Mouse (Mus musculus): Measurements from ENCODE around the gene Vmn1r20. TPM values are rescaled to one million over a fixed set of nuclear protein-coding genes. Genes with fewer than 3 reads are reported as not detected.
"Not testable (repeated sequence)": the region's sequence is repeated elsewhere in the genome, so short reads cannot be mapped to it uniquely, and the experiment has no call there.

The Vmn1r20 gene
- not detected in 2 replicates for polyA plus RNA-seq (2014; fragmentation: Nextera tagmentation; extraction: Ambion mirVana)

DNA sequence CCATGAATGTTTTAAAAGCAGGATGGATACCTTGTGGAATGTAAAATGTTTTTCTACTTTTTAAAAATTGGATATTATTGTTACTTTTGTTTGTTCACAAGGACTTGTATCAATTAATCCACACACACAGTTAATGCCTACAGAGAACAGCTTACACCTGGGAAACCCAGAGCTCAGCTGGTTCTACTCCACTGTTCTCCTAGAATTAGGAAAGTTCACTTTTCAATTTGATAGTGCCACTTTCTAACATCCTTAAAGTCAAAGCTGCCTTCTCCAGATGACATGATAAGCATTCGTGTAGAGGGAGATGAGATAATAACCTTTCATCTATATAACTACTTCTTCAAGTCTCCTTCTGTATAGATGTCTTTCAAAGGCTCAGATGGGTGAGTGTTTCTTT, at the start of gene Vmn1r20:
TSS of gene Vmn1r20 (plus strand) at position 301 of the 400 bp plus-strand sequence.
- no peak within 1 kb of the TSS for H3K4me3 ChIP-seq (replicated peaks; ENCODE audit: low read depth, low read length)
- ATAC-seq (ENCODE audit: low FRiP score, low TSS enrichment) (no peak), DNase-seq (no peak)
- no peaks in the 10 kb centered on the region for H3K36me3 ChIP-seq (ENCODE audit: control insufficient read depth, insufficient read depth, low read length)
- no peaks in the 10 kb centered on the region for H3K27me3 ChIP-seq (ENCODE audit: control insufficient read depth, insufficient read depth, low read length)
- no peak within 1 kb of the TSS for H3K4me2 ChIP-seq (ENCODE audit: low read length)
- H3K27ac ChIP-seq (replicated peaks; ENCODE audit: low read depth, low read length) = no peak within 1 kb of the TSS
- no peak within 1 kb of the TSS for H3K9ac ChIP-seq (replicated peaks; ENCODE audit: low read length)
- 77% methylated on average over 1 of the region's 1 CpGs for WGBS
- no peaks in the 10 kb centered on the region for H3K9me3 ChIP-seq (ENCODE audit: control insufficient read depth, low read length)
- no peaks in the 10 kb centered on the region for H3K4me1 ChIP-seq (ENCODE audit: control insufficient read depth, insufficient read depth, low read length)

DNA sequence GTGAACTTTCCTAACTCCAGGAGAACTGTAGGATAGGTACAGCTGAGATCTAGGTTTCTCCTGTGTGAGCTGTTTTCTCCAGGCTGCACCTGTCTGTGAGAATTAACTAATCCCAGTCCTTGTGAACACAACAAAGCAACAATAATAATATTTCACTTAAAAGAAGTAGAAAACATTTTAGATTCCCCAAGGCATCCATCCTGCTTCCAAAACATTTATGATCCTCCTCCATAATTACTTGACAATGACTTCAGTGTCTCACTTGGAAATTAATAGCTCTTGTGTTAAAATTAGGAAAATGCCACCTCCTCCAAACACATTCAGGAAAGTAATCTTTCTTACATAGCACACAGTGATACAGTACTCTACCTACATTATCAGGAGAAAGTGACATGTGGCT, 33.0 kb upstream of the Vmn1r20 start, which contains the start of gene Vmn1r18:
TSS of gene Vmn1r18 (minus strand) at position 101 of the 400 bp plus-strand sequence.
- ATAC-seq (ENCODE audit: low FRiP score, low TSS enrichment) = no peak
- Histone ChIP-seq H3K9me3 (ENCODE audit: control insufficient read depth, low read length) (no peaks in the 10 kb centered on the region), H3K9ac (replicated peaks; ENCODE audit: low read length) (no peak within 1 kb of the TSS)

GRCm38 (mm10) chr6:57403480-57403879, 25.2 kb upstream of the Vmn1r20 start, which contains the start of gene Vmn1r19:
TSS of gene Vmn1r19 (plus strand) at chr6:57403780.
- not testable (repeated sequence) for H3K27me3 ChIP-seq (ENCODE audit: control insufficient read depth, insufficient read depth, low read length); H3K27ac ChIP-seq (replicated peaks; ENCODE audit: low read depth, low read length); ATAC-seq (ENCODE audit: low FRiP score, low TSS enrichment); H3K4me2 ChIP-seq (ENCODE audit: low read length); H3K4me1 ChIP-seq (ENCODE audit: control insufficient read depth, insufficient read depth, low read length); H3K36me3 ChIP-seq (ENCODE audit: control insufficient read depth, insufficient read depth, low read length); DNase-seq; H3K9ac ChIP-seq (replicated peaks; ENCODE audit: low read length); H3K9me3 ChIP-seq (ENCODE audit: control insufficient read depth, low read length); H3K4me3 ChIP-seq (replicated peaks; ENCODE audit: low read depth, low read length)
- WGBS = 72% methylated on average over 3 of the region's 3 CpGs

More for the DNA sequence above, 33.0 kb upstream of the Vmn1r20 start, which contains the start of gene Vmn1r18:
- H3K4me1 ChIP-seq (ENCODE audit: control insufficient read depth, insufficient read depth, low read length) = no peaks in the 10 kb centered on the region
- H3K36me3 ChIP-seq (ENCODE audit: control insufficient read depth, insufficient read depth, low read length) = no peaks in the 10 kb centered on the region
- H3K27ac ChIP-seq (replicated peaks; ENCODE audit: low read depth, low read length) = no peak within 1 kb of the TSS
- no peak within 1 kb of the TSS for H3K4me2 ChIP-seq (ENCODE audit: low read length)
- H3K4me3 ChIP-seq (replicated peaks; ENCODE audit: low read depth, low read length) = no peak within 1 kb of the TSS
- H3K27me3 ChIP-seq (ENCODE audit: control insufficient read depth, insufficient read depth, low read length) = no peaks in the 10 kb centered on the region
- no peak for DNase-seq

- 83% methylated on average over 1 of the region's 1 CpGs for WGBS
- Histone ChIP-seq H3K9ac (replicated peaks; ENCODE audit: low read length) (no peak overlapping the region), H3K27ac (replicated peaks; ENCODE audit: low read depth, low read length) (no peak overlapping the region), H3K9me3 (ENCODE audit: control insufficient read depth, low read length) (no peaks in the 10 kb centered on the region), H3K36me3 (ENCODE audit: control insufficient read depth, insufficient read depth, low read length) (no peaks in the 10 kb centered on the region), H3K4me3 (replicated peaks; ENCODE audit: low read depth, low read length) (no peak overlapping the region), H3K4me2 (ENCODE audit: low read length) (no peak overlapping the region), H3K27me3 (ENCODE audit: control insufficient read depth, insufficient read depth, low read length) (no peaks in the 10 kb centered on the region), H3K4me1 (ENCODE audit: control insufficient read depth, insufficient read depth, low read length) (no peaks in the 10 kb centered on the region)
- DNase-seq (peak; percentile 40), ATAC-seq (ENCODE audit: low FRiP score, low TSS enrichment) (no peak)
Observed at GRCm38 (mm10) chr6:57431196-57431595, 2.5 kb downstream of the Vmn1r20 start.

DNA sequence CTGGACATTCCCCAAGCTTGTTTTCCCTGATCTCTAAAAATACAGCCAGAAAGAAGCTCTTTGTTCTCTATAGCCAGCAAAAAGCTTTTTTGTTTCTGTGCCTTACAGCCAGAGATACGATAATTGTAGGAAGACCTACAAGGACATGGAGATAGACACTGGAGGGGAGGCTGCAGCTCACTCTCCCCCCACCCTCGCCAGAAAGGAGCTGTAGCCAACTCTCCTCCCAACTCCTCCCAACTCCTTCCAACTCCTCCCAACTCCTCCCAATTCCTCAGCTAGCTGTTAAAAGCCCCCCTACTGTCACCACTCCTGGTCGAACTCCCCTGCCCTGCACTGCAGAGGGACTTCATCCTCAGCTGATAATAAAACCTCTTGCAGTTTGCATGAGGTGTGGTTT, 39.4 kb downstream of the Vmn1r20 start:
- H3K4me1 ChIP-seq (ENCODE audit: control insufficient read depth, insufficient read depth, low read length); DNase-seq; H3K9ac ChIP-seq (replicated peaks; ENCODE audit: low read length); H3K4me2 ChIP-seq (ENCODE audit: low read length); H3K27ac ChIP-seq (replicated peaks; ENCODE audit: low read depth, low read length); H3K27me3 ChIP-seq (ENCODE audit: control insufficient read depth, insufficient read depth, low read length); H3K36me3 ChIP-seq (ENCODE audit: control insufficient read depth, insufficient read depth, low read length); H3K4me3 ChIP-seq (replicated peaks; ENCODE audit: low read depth, low read length); ATAC-seq (ENCODE audit: low FRiP score, low TSS enrichment); H3K9me3 ChIP-seq (ENCODE audit: control insufficient read depth, low read length): not testable (repeated sequence)
- WGBS = 29% methylated on average over 3 of the region's 3 CpGs

Other genes starting within 250 kb of the Vmn1r20 start
- gene Vmn1r13, start 225.6 kb upstream of the Vmn1r20 start, polyA plus RNA-seq (2014; fragmentation: Nextera tagmentation; extraction: Ambion mirVana) = not detected in 2 replicates
- gene Vmn1r14, start 197.2 kb upstream of the Vmn1r20 start, polyA plus RNA-seq (2014; fragmentation: Nextera tagmentation; extraction: Ambion mirVana) = not detected in 2 replicates
- gene Vmn1r15, start 171.0 kb upstream of the Vmn1r20 start, polyA plus RNA-seq (2014; fragmentation: Nextera tagmentation; extraction: Ambion mirVana) = not detected in 2 replicates
- not detected in 2 replicates for gene Vmn1r16, start 99.4 kb upstream of the Vmn1r20 start, polyA plus RNA-seq (2014; fragmentation: Nextera tagmentation; extraction: Ambion mirVana)
- not detected in 2 replicates for gene Vmn1r17, start 65.2 kb upstream of the Vmn1r20 start, polyA plus RNA-seq (2014; fragmentation: Nextera tagmentation; extraction: Ambion mirVana)
- not detected in 2 replicates for gene Vmn1r18, start 33.1 kb upstream of the Vmn1r20 start, polyA plus RNA-seq (2014; fragmentation: Nextera tagmentation; extraction: Ambion mirVana)
- gene Vmn1r19, start 25.1 kb upstream of the Vmn1r20 start, polyA plus RNA-seq (2014; fragmentation: Nextera tagmentation; extraction: Ambion mirVana) = not detected in 2 replicates
- 6.6 and 6.8 TPM in 2 replicates for gene Ppm1k, start 106.5 kb downstream of the Vmn1r20 start, polyA plus RNA-seq (2014; fragmentation: Nextera tagmentation; extraction: Ambion mirVana)
- gene Herc6, start 152.1 kb downstream of the Vmn1r20 start, polyA plus RNA-seq (2014; fragmentation: Nextera tagmentation; extraction: Ambion mirVana) = 0.89 and 1.5 TPM in 2 replicates